In genomic region chr7:79557728-79558221, GRCm38 (mm10) we compare ENCODE assay signal across 17 mouse cellular contexts. TPM values are rescaled to one million over a fixed set of nuclear protein-coding genes. Genes with fewer than 3 reads are reported as not detected.
DNase-seq lines count a peak whose midpoint lies in the region; ATAC-seq lines count a peak whose summit lies in the region.
"Had no signal": no experiment of that assay in that cellular context is flagged by ENCODE, and none has a peak within 500 bp of the region (broad histone marks: within the 10 kb centered on the region; RNA-seq: fewer than 3 reads in every experiment).

No protein-coding gene starts in this region.

- peaks cover 51% of the 10 kb centered on the region for H3K27me3 ChIP-seq in embryonic facial prominence, embryonic 11.5 days (ENCODE audit: control insufficient read depth, insufficient read depth, low read length)
- peaks cover 99% of the 10 kb centered on the region for H3K27me3 ChIP-seq in embryonic facial prominence, embryonic 10.5 days (replicated peaks; ENCODE audit: low read depth, poor library complexity, severe bottlenecking)
- H3K27me3 ChIP-seq in forebrain, embryonic 12.5 days, result peaks cover 53% of the 10 kb centered on the region
- peaks cover 3% of the 10 kb centered on the region; the same call in 1 of the 2 replicates for H3K27me3 ChIP-seq in hindbrain, embryonic 16.5 days (replicated peaks; ENCODE audit: control insufficient read depth, insufficient read depth, low read length)
- H3K27me3 ChIP-seq in neural tube, embryonic 14.5 days (ENCODE audit: control insufficient read depth, insufficient read depth, low read length), result peaks cover 4% of the 10 kb centered on the region; the same call in 1 of the 2 replicates

- H3K4me2 ChIP-seq in embryonic facial prominence, embryonic 11.5 days (ENCODE audit: low read depth, low read length), result no peak overlapping the region
- 0 out of 2 replicates have a peak overlapping the region, but pooled peaks have one; percentile 3 for H3K4me2 ChIP-seq in forebrain, embryonic 12.5 days
- H3K4me2 ChIP-seq in hindbrain, embryonic 16.5 days (ENCODE audit: low read length), result no peak overlapping the region
- H3K4me2 ChIP-seq in neural tube, embryonic 14.5 days (ENCODE audit: low read depth, low read length), result no peak overlapping the region
- H3K4me2 ChIP-seq: kidney, embryonic 15.5 days; limb, embryonic 12.5 days had no signal

- no peaks in the 10 kb centered on the region for H3K9me3 ChIP-seq in embryonic facial prominence, embryonic 11.5 days (replicated peaks; ENCODE audit: control insufficient read depth, low read length)
- H3K9me3 ChIP-seq in embryonic facial prominence, embryonic 10.5 days, result no peaks in the 10 kb centered on the region
- H3K9me3 ChIP-seq in forebrain, embryonic 12.5 days, result no peaks in the 10 kb centered on the region
- H3K9me3 ChIP-seq in hindbrain, embryonic 16.5 days (ENCODE audit: control insufficient read depth, low read length), result no peaks in the 10 kb centered on the region
- H3K9me3 ChIP-seq in neural tube, embryonic 14.5 days (ENCODE audit: control insufficient read depth, low read length), result no peaks in the 10 kb centered on the region
- H3K9me3 ChIP-seq: G1E; kidney, embryonic 15.5 days; limb, embryonic 12.5 days had no signal

- H3K27ac ChIP-seq in embryonic facial prominence, embryonic 11.5 days (replicated peaks; ENCODE audit: low read depth, low read length), result no peak overlapping the region
- no peak overlapping the region for H3K27ac ChIP-seq in embryonic facial prominence, embryonic 10.5 days (replicated peaks)
- peak overlapping the region; percentile 73 for H3K27ac ChIP-seq in forebrain, embryonic 12.5 days
- no peak overlapping the region; the same call in 1 of the 2 replicates for H3K27ac ChIP-seq in hindbrain, embryonic 16.5 days (ENCODE audit: low read depth, low read length)
- H3K27ac ChIP-seq in neural tube, embryonic 14.5 days (ENCODE audit: low read depth, low read length), result 0 out of 2 replicates have a peak overlapping the region, but pooled peaks have one; percentile 23
- H3K27ac ChIP-seq: kidney, embryonic 15.5 days; limb, embryonic 12.5 days had no signal

- intact Hi-C loops in left cerebral cortex, postnatal 36 days (cut with DNase I), result no loop called here

- no peak for DNase-seq in embryonic facial prominence, embryonic 11.5 days (ENCODE audit: low spot score)
- DNase-seq in embryonic facial prominence, embryonic 10.5 days (ENCODE audit: low spot score), result no peak
- DNase-seq in adipocyte (ENCODE audit: low spot score), result no peak
- DNase-seq in left cerebral cortex, postnatal 36 days (ENCODE audit: low spot score in 2 of 2), result no peak
- no peak for DNase-seq in frontal cortex, postnatal 36 days (ENCODE audit: low spot score in 2 of 2)
- DNase-seq: cerebellum, adult 9-11 months; heart, postnatal 14 days; liver, postnatal 0 days had no signal

- no peak overlapping the region for H3K4me3 ChIP-seq in embryonic facial prominence, embryonic 11.5 days (ENCODE audit: low read depth, low read length)
- H3K4me3 ChIP-seq in embryonic facial prominence, embryonic 10.5 days, result no peak overlapping the region
- no peak overlapping the region for H3K4me3 ChIP-seq in forebrain, embryonic 12.5 days (replicated peaks)
- no peak overlapping the region for H3K4me3 ChIP-seq in hindbrain, embryonic 16.5 days (ENCODE audit: low read length)
- H3K4me3 ChIP-seq in neural tube, embryonic 14.5 days (ENCODE audit: low read depth, low read length), result no peak overlapping the region
- H3K4me3 ChIP-seq: kidney, embryonic 15.5 days; limb, embryonic 12.5 days; megakaryocyte, embryonic 14.5 days had no signal

- H3K36me3 ChIP-seq in embryonic facial prominence, embryonic 11.5 days (replicated peaks; ENCODE audit: control insufficient read depth, insufficient read depth, low read depth, low read length), result no peaks in the 10 kb centered on the region
- H3K36me3 ChIP-seq in embryonic facial prominence, embryonic 10.5 days (replicated peaks), result no peaks in the 10 kb centered on the region
- H3K36me3 ChIP-seq in forebrain, embryonic 12.5 days (replicated peaks), result peaks cover 4% of the 10 kb centered on the region; the same call in 1 of the 2 replicates
- H3K36me3 ChIP-seq in hindbrain, embryonic 16.5 days (ENCODE audit: control insufficient read depth, insufficient read depth, low read length), result no peaks in the 10 kb centered on the region
- H3K36me3 ChIP-seq in neural tube, embryonic 14.5 days (ENCODE audit: control insufficient read depth, insufficient read depth, low read length), result no peaks in the 10 kb centered on the region
- H3K36me3 ChIP-seq: G1E; kidney, embryonic 15.5 days; limb, embryonic 12.5 days had no signal

- WGBS in embryonic facial prominence, embryonic 11.5 days, result 3% methylated on average over 8 of the region's 8 CpGs
- WGBS in embryonic facial prominence, embryonic 10.5 days, result 4% methylated on average over 8 of the region's 8 CpGs
- WGBS in forebrain, embryonic 12.5 days, result 3% methylated on average over 8 of the region's 8 CpGs
- 4% methylated on average over 8 of the region's 8 CpGs for WGBS in hindbrain, embryonic 16.5 days
- WGBS in neural tube, embryonic 14.5 days, result 4% methylated on average over 8 of the region's 8 CpGs

- no peak overlapping the region for H3K9ac ChIP-seq in embryonic facial prominence, embryonic 11.5 days (replicated peaks; ENCODE audit: low read length)
- no peak overlapping the region; the same call in 1 of the 2 replicates for H3K9ac ChIP-seq in forebrain, embryonic 12.5 days
- no peak overlapping the region for H3K9ac ChIP-seq in hindbrain, embryonic 16.5 days (ENCODE audit: low read depth, low read length)
- H3K9ac ChIP-seq in neural tube, embryonic 14.5 days (replicated peaks; ENCODE audit: low read depth, low read length), result no peak overlapping the region
- H3K9ac ChIP-seq: kidney, embryonic 15.5 days; limb, embryonic 12.5 days; liver, postnatal 0 days had no signal

- no peaks in the 10 kb centered on the region for H3K4me1 ChIP-seq in embryonic facial prominence, embryonic 11.5 days (ENCODE audit: control insufficient read depth, insufficient read depth, low read length)
- peaks cover 15% of the 10 kb centered on the region for H3K4me1 ChIP-seq in embryonic facial prominence, embryonic 10.5 days
- peaks cover 33% of the 10 kb centered on the region for H3K4me1 ChIP-seq in forebrain, embryonic 12.5 days
- peaks cover 10% of the 10 kb centered on the region for H3K4me1 ChIP-seq in hindbrain, embryonic 16.5 days (ENCODE audit: control insufficient read depth, insufficient read depth, low read depth, low read length)
- H3K4me1 ChIP-seq in neural tube, embryonic 14.5 days (ENCODE audit: control insufficient read depth, insufficient read depth, low read length), result no peaks in the 10 kb centered on the region
- H3K4me1 ChIP-seq: megakaryocyte, embryonic 14.5 days had no signal

- ATAC-seq in embryonic facial prominence, embryonic 11.5 days (replicated peaks; ENCODE audit: insufficient number of reproducible peaks, low FRiP score, low TSS enrichment, low read depth), result 0 out of 2 replicates have a peak, but pooled peaks have one; percentile 41
- peak; percentile 67 for ATAC-seq in forebrain, embryonic 12.5 days (ENCODE audit: low FRiP score)
- ATAC-seq in hindbrain, embryonic 16.5 days, result peak; percentile 80
- ATAC-seq in neural tube, embryonic 14.5 days (ENCODE audit: low read depth), result peak; percentile 60
- ATAC-seq: activated CD4-positive, CD25-positive, alpha-beta regulatory T cell, adult 4 months; liver, postnatal 0 days had no signal

RNA-seq across cellular contexts. Expression of gene Rhcg, which starts 59.7 kb away (rescaled TPM):
- polyA plus RNA-seq in embryonic facial prominence, embryonic 11.5 days (2014; fragmentation: Nextera tagmentation; extraction: Ambion mirVana), result 0.53 and 0.67 TPM in 2 replicates
- polyA plus RNA-seq in embryonic facial prominence, embryonic 10.5 days (2016; fragmentation: Nextera tagmentation; extraction: Ambion mirVana), result 0.51 TPM in 1 of 2 replicates, not detected in the other
- polyA plus RNA-seq in forebrain, embryonic 12.5 days (2016; fragmentation: Nextera tagmentation; extraction: Ambion mirVana), result 7.1 and 8.5 TPM in 2 replicates
- polyA plus RNA-seq in hindbrain, embryonic 16.5 days (2015; fragmentation: Nextera tagmentation; extraction: Ambion mirVana), result 5.5 and 5.7 TPM in 2 replicates
- polyA plus RNA-seq in neural tube, embryonic 14.5 days (2014; fragmentation: Nextera tagmentation; extraction: Ambion mirVana), result 3.9 and 4.0 TPM in 2 replicates
- total RNA-seq in left cerebral cortex, postnatal 36 days (2021), result 1 to 10 TPM in 1 of 2 experiments, under 1 TPM in 1; 0.82 to 1.4 TPM
- total RNA-seq: G1E; gastrocnemius, postnatal 4 days; heart, postnatal 14 days had no signal
- polyA plus RNA-seq: activated CD4-positive, CD25-positive, alpha-beta regulatory T cell, adult 4 months; G1E; limb, embryonic 12.5 days had no signal

Comparison
In these comparisons a context has a peak if more than half of its experiments do, and no peak if none do; other contexts are left out.
1. H3K27ac ChIP-seq: peak in forebrain, embryonic 12.5 days (single experiment) and neural tube, embryonic 14.5 days (single experiment); none in embryonic facial prominence, embryonic 11.5 days (single experiment), embryonic facial prominence, embryonic 10.5 days (single experiment) and hindbrain, embryonic 16.5 days (single experiment).
2. Peak in every context shown above with its lines, with median percentiles within 50 percentile points of each other: ATAC-seq.